Mouse (Mus musculus) stomach, postnatal 0 days (tissue): ENCODE results near the gene Samd4b. TPM values are rescaled to one million over a fixed set of nuclear protein-coding genes. Genes with fewer than 3 reads are reported as not detected.

Experiments used
- ATAC-seq: fragments of 200-750 bp; cut with Nextera tagmentation; 2 replicates; pipeline ENCODE4 v1.8.0; 2017; ENCODE audit not compliant: low FRiP score, low TSS enrichment
- DNase-seq: peaks from one replicate; pipeline ENCODE4 v3.0.0-alpha.2; 2016; ENCODE audit warnings: low spot score
- H3K27ac ChIP-seq: fragments of 300-500 bp; sonication (generic); replicated peaks from 2 replicates; pipeline ENCODE4 v1.5.1; 2014; ENCODE audit warnings: mild to moderate bottlenecking, control low read depth
- H3K27me3 ChIP-seq: fragments of 300-500 bp; sonication (generic); 2 replicates; pipeline ENCODE4 v1.6.1; 2014; ENCODE audit warnings: low read length; ENCODE audit not compliant: control insufficient read depth, insufficient read depth
- H3K36me3 ChIP-seq: fragments of 300-500 bp; sonication (generic); 2 replicates; pipeline ENCODE4 v1.6.1; 2014; ENCODE audit warnings: low read length, mixed read lengths; ENCODE audit not compliant: control insufficient read depth, insufficient read depth
- H3K4me1 ChIP-seq: fragments of 300-500 bp; sonication (generic); replicated peaks from 2 replicates; pipeline ENCODE4 v1.6.1; 2014; ENCODE audit warnings: antibody characterized with exemption; ENCODE audit not compliant: control insufficient read depth, insufficient read depth
- H3K4me2 ChIP-seq: fragments of 300-500 bp; sonication (generic); replicated peaks from 2 replicates; pipeline ENCODE4 v1.6.1; 2014; ENCODE audit warnings: low read depth, mild to moderate bottlenecking, control low read depth, moderate library complexity
- H3K4me3 ChIP-seq: fragments of 300-500 bp; sonication (generic); 2 replicates; pipeline ENCODE4 v1.5.1; 2014; ENCODE audit warnings: low read depth, low read length, control low read depth
- H3K9ac ChIP-seq: fragments of 300-500 bp; sonication (generic); 2 replicates; pipeline ENCODE4 v1.6.1; 2014; ENCODE audit warnings: mild to moderate bottlenecking, low read length, control low read depth, mixed read lengths
- H3K9me3 ChIP-seq: fragments of 300-500 bp; sonication (generic); 2 replicates; pipeline ENCODE4 v1.6.1; 2016; ENCODE audit warnings: low read length; ENCODE audit not compliant: control insufficient read depth
- CTCF ChIP-seq: IDR thresholded peaks from 2 replicates; pipeline ENCODE4 v1.5.1; 2016; ENCODE audit warnings: antibody characterized with exemption, low read depth, mild to moderate bottlenecking, moderate library complexity
- EP300 ChIP-seq: optimal IDR thresholded peaks from 2 replicates; pipeline ENCODE3; 2016; ENCODE audit warnings: antibody characterized with exemption
- WGBS: fragments of 180-500 bp; shearing (Covaris S2); extraction: QIAGEN DNeasy Blood & Tissue Kit; methylation state at CpG from one replicate; pipeline ENCODE4 v1.1.7; 2014; 5-methylcytosine and 5-hydroxymethylcytosine counted together
- polyA plus RNA-seq: library from polyadenylated mRNA; unstranded; fragments of >200 nt; fragmentation: Nextera tagmentation; extraction: Ambion mirVana; gene quantifications from 2 replicates; pipeline ENCODE4 v1.2.1, GENCODE M21; 2015

Gene Samd4b
- polyA plus RNA-seq, 1 experiment from 2014 or later: 9.8 TPM

GRCm38 (mm10) chr7:28585001-28585400 lies 12.9 kb downstream of the Samd4b start:
- peak overlapping the region; percentile 82 for H3K27ac ChIP-seq
- H3K4me3 ChIP-seq: no peak overlapping the region
- H3K4me1 ChIP-seq: peaks cover 22% of the 10 kb centered on the region
- no peak for TF ChIP-seq EP300
- no peak for TF ChIP-seq CTCF
- H3K9me3 ChIP-seq: no peaks in the 10 kb centered on the region
- H3K9ac ChIP-seq: peak overlapping the region; percentile 27; the same call in 1 of the 2 replicates
- no peaks in the 10 kb centered on the region for H3K36me3 ChIP-seq
- no peak overlapping the region for H3K4me2 ChIP-seq
- ATAC-seq: no peak
- WGBS: 66% methylated on average over 6 of the region's 6 CpGs
- DNase-seq: no peak
- no peaks in the 10 kb centered on the region for H3K27me3 ChIP-seq

- no peaks in the 10 kb centered on the region for H3K9me3 ChIP-seq
- no peak overlapping the region for H3K4me2 ChIP-seq
- ATAC-seq: no peak
- H3K4me3 ChIP-seq: no peak overlapping the region
- H3K36me3 ChIP-seq: no peaks in the 10 kb centered on the region
- TF ChIP-seq EP300: no peak
- no peak for TF ChIP-seq CTCF
- DNase-seq: no peak
- H3K27me3 ChIP-seq: no peaks in the 10 kb centered on the region
- H3K27ac ChIP-seq: peak overlapping the region; percentile 82
- 59% methylated on average over 4 of the region's 4 CpGs for WGBS
- peak overlapping the region; percentile 27; the same call in 1 of the 2 replicates for H3K9ac ChIP-seq
- H3K4me1 ChIP-seq: peaks cover 22% of the 10 kb centered on the region
Observed at GRCm38 (mm10) chr7:28584468-28584867, 13.5 kb downstream of the Samd4b start.

GRCm38 (mm10) chr7:28583570-28584344 lies 14.2 kb downstream of the Samd4b start:
- Histone ChIP-seq H3K9me3 (no peaks in the 10 kb centered on the region), H3K4me2 (no peak overlapping the region; the same call in 1 of the 2 replicates), H3K4me3 (no peak overlapping the region), H3K4me1 (peaks cover 22% of the 10 kb centered on the region), H3K9ac (no peak overlapping the region), H3K27me3 (no peaks in the 10 kb centered on the region), H3K36me3 (no peaks in the 10 kb centered on the region), H3K27ac (peak overlapping the region; percentile 82)
- ATAC-seq (peak; percentile 62), DNase-seq (peak; percentile 66)
- 54% methylated on average over 8 of the region's 8 CpGs for whole genome bisulfite sequencing
- no peak for TF ChIP-seq EP300
- TF ChIP-seq CTCF: no peak

- no peak overlapping the region; the same call in 1 of the 2 replicates for H3K4me2 ChIP-seq
- TF ChIP-seq CTCF: no peak
- TF ChIP-seq EP300: no peak
- 0 out of 2 replicates have a peak overlapping the region, but pooled peaks have one; percentile 23 for H3K9ac ChIP-seq
- H3K4me1 ChIP-seq: peaks cover 17% of the 10 kb centered on the region
- peak overlapping the region; percentile 82 for H3K27ac ChIP-seq
- H3K4me3 ChIP-seq: no peak overlapping the region
- no peak for ATAC-seq
- 62% methylated on average over 11 of the region's 11 CpGs for WGBS
- DNase-seq: no peak
- no peaks in the 10 kb centered on the region for H3K36me3 ChIP-seq
- no peaks in the 10 kb centered on the region for H3K9me3 ChIP-seq
- H3K27me3 ChIP-seq: no peaks in the 10 kb centered on the region
Observed at GRCm38 (mm10) chr7:28582841-28583240, 15.1 kb downstream of the Samd4b start.

GRCm38 (mm10) chr7:28581721-28582120 lies 16.2 kb downstream of the Samd4b start:
- H3K27ac ChIP-seq: peak overlapping the region; percentile 82
- no peaks in the 10 kb centered on the region for H3K9me3 ChIP-seq
- no peak for DNase-seq
- no peaks in the 10 kb centered on the region for H3K27me3 ChIP-seq
- WGBS: 54% methylated on average over 4 of the region's 4 CpGs
- no peaks in the 10 kb centered on the region for H3K36me3 ChIP-seq
- no peak for ATAC-seq
- H3K4me1 ChIP-seq: peaks cover 18% of the 10 kb centered on the region
- no peak for TF ChIP-seq EP300
- TF ChIP-seq CTCF: no peak
- no peak overlapping the region; the same call in 1 of the 2 replicates for H3K9ac ChIP-seq
- H3K4me3 ChIP-seq: no peak overlapping the region
- H3K4me2 ChIP-seq: no peak overlapping the region

- H3K27ac ChIP-seq: peak overlapping the region; percentile 53; the same call in 1 of the 2 replicates
- no peak for ATAC-seq
- no peak overlapping the region for H3K4me3 ChIP-seq
- WGBS: 57% methylated on average over 5 of the region's 5 CpGs
- H3K9ac ChIP-seq: no peak overlapping the region
- H3K9me3 ChIP-seq: no peaks in the 10 kb centered on the region
- H3K4me2 ChIP-seq: no peak overlapping the region
- H3K27me3 ChIP-seq: no peaks in the 10 kb centered on the region
- DNase-seq: no peak
- peaks cover 15% of the 10 kb centered on the region; the same call in 1 of the 2 replicates for H3K4me1 ChIP-seq
- TF ChIP-seq EP300: no peak
- TF ChIP-seq CTCF: no peak
- no peaks in the 10 kb centered on the region for H3K36me3 ChIP-seq
Observed at GRCm38 (mm10) chr7:28579826-28580225, 18.1 kb downstream of the Samd4b start.
